Mouse (Mus musculus) embryo, embryonic 10.5 days (tissue): Measurements from ENCODE around the gene Cfap61.
A peak's percentile ranks its signal among the peaks of the same experiment; 100 is the strongest.
"Not testable (repeated sequence)": the region's sequence is repeated elsewhere in the genome, so short reads cannot be mapped to it uniquely, and the experiment has no call there.

Experiments
- DNase-seq: peaks from one replicate; pipeline ENCODE4 v3.0.0-alpha.2; 2015; ENCODE audit warnings: low spot score

The Cfap61 gene

GRCm38 (mm10) chr2:145934339-145935231, at the start of gene Cfap61, which contains the start of gene Crnkl1:
Gene Cfap61 (plus strand): TSS chr2:145934784.
Gene Crnkl1 (minus strand): TSS chr2:145935014.
- DNase-seq, result peak; percentile 99

- DNase-seq, result no peak
These were observed 49.4 kb upstream of the Cfap61 start for GRCm38 (mm10) chr2:145884913-145885785.

- DNase-seq, result peak; percentile 52
These were observed 46.4 kb upstream of the Cfap61 start for GRCm38 (mm10) chr2:145887937-145888765.

GRCm38 (mm10) chr2:145888766-145889480, 45.7 kb upstream of the Cfap61 start:
- no peak for DNase-seq

- no peak for DNase-seq
These were observed 44.0 kb upstream of the Cfap61 start for GRCm38 (mm10) chr2:145890571-145890970.

GRCm38 (mm10) chr2:145893756-145894155, 40.8 kb upstream of the Cfap61 start:
- no peak for DNase-seq

- no peak for DNase-seq
These were observed 36.5 kb upstream of the Cfap61 start for GRCm38 (mm10) chr2:145898106-145898505.

- not testable (repeated sequence) for DNase-seq
These were observed 34.3 kb upstream of the Cfap61 start for GRCm38 (mm10) chr2:145900318-145900717.

- no peak for DNase-seq
These were observed 32.7 kb upstream of the Cfap61 start, which contains the start of gene Naa20 for GRCm38 (mm10) chr2:145901861-145902260. Gene Naa20 (plus strand): TSS chr2:145902099.

GRCm38 (mm10) chr2:145903061-145903901, 31.3 kb upstream of the Cfap61 start:
- peak; percentile 95 for DNase-seq

GRCm38 (mm10) chr2:145903983-145904616, 30.5 kb upstream of the Cfap61 start:
- no peak for DNase-seq

- no peak for DNase-seq
These were observed 29.4 kb upstream of the Cfap61 start for GRCm38 (mm10) chr2:145905156-145905555.

GRCm38 (mm10) chr2:145905884-145906283, 28.7 kb upstream of the Cfap61 start:
- DNase-seq, result not testable (repeated sequence)

- no peak for DNase-seq
These were observed 13.5 kb upstream of the Cfap61 start for GRCm38 (mm10) chr2:145920941-145921650.

- no peak for DNase-seq
These were observed 2.4 kb downstream of the Cfap61 start for GRCm38 (mm10) chr2:145936975-145937374.

GRCm38 (mm10) chr2:145941403-145941802, 6.8 kb downstream of the Cfap61 start:
- no peak for DNase-seq

GRCm38 (mm10) chr2:145944286-145944685, 9.7 kb downstream of the Cfap61 start:
- DNase-seq, result no peak

- DNase-seq, result no peak
These were observed 13.9 kb downstream of the Cfap61 start for GRCm38 (mm10) chr2:145948402-145948954.
